Mouse (Mus musculus) gastrocnemius, postnatal 4 days (tissue): ENCODE results near the gene Zar1l. TPM values are rescaled to one million over a fixed set of nuclear protein-coding genes. Genes with fewer than 3 reads are reported as not detected.
"Not testable (repeated sequence)": the region's sequence is repeated elsewhere in the genome, so short reads cannot be mapped to it uniquely, and the experiment has no call there.

Source experiments
- DNase-seq, 2 experiments: peaks; one replicate each; pipeline ENCODE4 v3.0.0; 2021 to 2022; ENCODE audit warnings: low spot score in 2 of 2, mixed read lengths in 2 of 2
- long read RNA-seq, 2 experiments: library from polyadenylated mRNA; stranded (forward); transcript quantifications; one replicate each; pipeline ENCODE4 v2.0.0; 2021
- total RNA-seq, 2 experiments: library from RNA; stranded (reverse); gene quantifications; 2 replicates each; pipeline ENCODE4 v1.2.3; 2021

Gene Zar1l
- not detected for total RNA-seq
- long read RNA-seq, experiment 1, result 0 reads
- long read RNA-seq, experiment 2, result 0 reads

GRCm38 (mm10) chr5:150518064-150518463 lies at the start of gene Zar1l:
Gene Zar1l (minus strand): TSS chr5:150518164.
- DNase-seq, result no peak

- no peak for DNase-seq
These were observed 49.0 kb upstream of the Zar1l start for GRCm38 (mm10) chr5:150566971-150567370.

- DNase-seq, result no peak
These were observed 48.3 kb upstream of the Zar1l start for GRCm38 (mm10) chr5:150566226-150566625.

- no peak for DNase-seq
These were observed 46.5 kb upstream of the Zar1l start for GRCm38 (mm10) chr5:150564426-150564825.

- no peak for DNase-seq
These were observed 43.8 kb upstream of the Zar1l start for GRCm38 (mm10) chr5:150561783-150562182.

- DNase-seq, result no peak
These were observed 43.4 kb upstream of the Zar1l start for GRCm38 (mm10) chr5:150561376-150561775.

GRCm38 (mm10) chr5:150560851-150561250 lies 42.9 kb upstream of the Zar1l start:
- no peak for DNase-seq

GRCm38 (mm10) chr5:150559519-150560103 lies 41.6 kb upstream of the Zar1l start:
- no peak for DNase-seq

GRCm38 (mm10) chr5:150551637-150552036 lies 33.7 kb upstream of the Zar1l start:
- no peak for DNase-seq

GRCm38 (mm10) chr5:150543184-150543583 lies 25.2 kb upstream of the Zar1l start:
- no peak for DNase-seq

GRCm38 (mm10) chr5:150541302-150541701 lies 23.3 kb upstream of the Zar1l start:
- DNase-seq, result no peak

GRCm38 (mm10) chr5:150525239-150525638 lies 7.3 kb upstream of the Zar1l start:
- DNase-seq, result no peak

GRCm38 (mm10) chr5:150522867-150523234 lies 4.9 kb upstream of the Zar1l start:
- no peak for DNase-seq

GRCm38 (mm10) chr5:150521937-150522866 lies 4.2 kb upstream of the Zar1l start, which contains the start of gene Brca2:
Gene Brca2 (plus strand): TSS chr5:150522630.
- peak; percentile 91 to 93 for DNase-seq

- DNase-seq, result no peak
These were observed 1.6 kb upstream of the Zar1l start for GRCm38 (mm10) chr5:150519551-150519950.

GRCm38 (mm10) chr5:150514027-150514426 lies 3.9 kb downstream of the Zar1l start:
- DNase-seq, result no peak

- no peak for DNase-seq
These were observed 4.7 kb downstream of the Zar1l start for GRCm38 (mm10) chr5:150513264-150513663.

- no peak for DNase-seq
These were observed 7.3 kb downstream of the Zar1l start for GRCm38 (mm10) chr5:150510451-150511225.

- peak in 1 of 2 experiments; percentile 23 for DNase-seq
These were observed 22.2 kb downstream of the Zar1l start for GRCm38 (mm10) chr5:150495792-150496191.

- DNase-seq, result not testable (repeated sequence)
These were observed 26.3 kb downstream of the Zar1l start for GRCm38 (mm10) chr5:150491573-150492173.

GRCm38 (mm10) chr5:150490821-150491220 lies 27.1 kb downstream of the Zar1l start:
- DNase-seq, result no peak
